ENCODE assay signal across 8 mouse cellular contexts in genomic region chr6:39225876-39226609, GRCm38 (mm10). TPM values are rescaled to one million over a fixed set of nuclear protein-coding genes. Genes with fewer than 3 reads are reported as not detected.
DNase-seq lines count a peak whose midpoint lies in the region; ATAC-seq lines count a peak whose summit lies in the region.

No protein-coding gene starts in this region.

- 0 out of 2 replicates have a peak overlapping the region, but pooled peaks have one; percentile 35 for H3K9ac ChIP-seq in kidney, embryonic 16.5 days (replicated peaks; ENCODE audit: low read length)

- no peak overlapping the region for H3K4me3 ChIP-seq in kidney, embryonic 16.5 days (ENCODE audit: low read length)
- H3K4me3 ChIP-seq in embryonic facial prominence, embryonic 10.5 days = peak overlapping the region; percentile 18; the same call in 1 of the 2 replicates

- H3K4me2 ChIP-seq in kidney, embryonic 16.5 days (replicated peaks; ENCODE audit: low read depth, low read length) = no peak overlapping the region

- no peaks in the 10 kb centered on the region for H3K9me3 ChIP-seq in kidney, embryonic 16.5 days (ENCODE audit: low read length)
- H3K9me3 ChIP-seq in embryonic facial prominence, embryonic 10.5 days = no peaks in the 10 kb centered on the region

- H3K36me3 ChIP-seq in kidney, embryonic 16.5 days (ENCODE audit: insufficient read depth, low read length) = no peaks in the 10 kb centered on the region
- H3K36me3 ChIP-seq in embryonic facial prominence, embryonic 10.5 days (replicated peaks) = no peaks in the 10 kb centered on the region

- H3K4me1 ChIP-seq in kidney, embryonic 16.5 days (ENCODE audit: insufficient read depth, low read length) = no peaks in the 10 kb centered on the region
- H3K4me1 ChIP-seq in embryonic facial prominence, embryonic 10.5 days = peaks cover 16% of the 10 kb centered on the region

- H3K27ac ChIP-seq in kidney, embryonic 16.5 days (ENCODE audit: low read length) = no peak overlapping the region
- H3K27ac ChIP-seq in embryonic facial prominence, embryonic 10.5 days (replicated peaks) = peak overlapping the region; percentile 49

- ATAC-seq in kidney, embryonic 16.5 days (ENCODE audit: low FRiP score, low TSS enrichment) = no peak
- peak; percentile 23; the same call in 1 of the 2 replicates for ATAC-seq in megakaryocyte, adult 5-6 weeks (ENCODE audit: poor library complexity, severe bottlenecking)
- ATAC-seq in CD4-positive, CD25-positive, alpha-beta regulatory T cell, adult 4 months = no peak

- 36% methylated on average over 7 of the region's 7 CpGs for WGBS in kidney, embryonic 16.5 days
- WGBS in embryonic facial prominence, embryonic 10.5 days = 21% methylated on average over 7 of the region's 7 CpGs

- no peak for DNase-seq in kidney, postnatal 14 days
- peak; percentile 48 for DNase-seq in Muller cell, postnatal 12 days (ENCODE audit: inconsistent ontology term)
- DNase-seq in embryonic facial prominence, embryonic 10.5 days (ENCODE audit: low spot score) = peak; percentile 42
- no peak for DNase-seq in kidney, postnatal 36 days
- DNase-seq in adrenal gland, postnatal 25 days = no peak

- H3K27me3 ChIP-seq in kidney, embryonic 16.5 days (ENCODE audit: insufficient read depth, low read length) = no peaks in the 10 kb centered on the region
- no peaks in the 10 kb centered on the region for H3K27me3 ChIP-seq in embryonic facial prominence, embryonic 10.5 days (replicated peaks; ENCODE audit: low read depth, poor library complexity, severe bottlenecking)

RNA-seq across cellular contexts. Expression of gene Kdm7a, which starts 19.5 kb away (rescaled TPM):
- polyA plus RNA-seq in kidney, embryonic 16.5 days (2015; fragmentation: Nextera tagmentation; extraction: Ambion mirVana) = 5.7 and 6.2 TPM in 2 replicates
- polyA plus RNA-seq in embryonic facial prominence, embryonic 10.5 days (2016; fragmentation: Nextera tagmentation; extraction: Ambion mirVana) = 9.5 and 11.1 TPM in 2 replicates
- total RNA-seq in megakaryocyte, adult 5-6 weeks (2015) = 86.5 and 89.6 TPM in 2 replicates
- total RNA-seq in megakaryocyte, adult 5-6 weeks (2017) = 80.4 and 101 TPM in 2 replicates
- 10 to 100 TPM; 10.2 to 13.6 TPM for polyA plus RNA-seq in CD4-positive, CD25-positive, alpha-beta regulatory T cell, adult 4 months (2017; shearing (Covaris generic))
- 19.6 and 23.4 TPM in 2 replicates for total RNA-seq in adrenal gland, postnatal 25 days (2021)

Comparison
In these comparisons a context has a peak if more than half of its experiments do, and no peak if none do; other contexts are left out.
1. DNase-seq: peak in Muller cell, postnatal 12 days (single experiment) and embryonic facial prominence, embryonic 10.5 days (single experiment); none in kidney, postnatal 14 days (single experiment), kidney, postnatal 36 days (0 of 2) and adrenal gland, postnatal 25 days (single experiment).